Mouse (Mus musculus): ENCODE data around the gene Tomm5.
"Not testable (repeated sequence)": the region's sequence is repeated elsewhere in the genome, so short reads cannot be mapped to it uniquely, and the experiment has no call there.

Gene Tomm5

DNA sequence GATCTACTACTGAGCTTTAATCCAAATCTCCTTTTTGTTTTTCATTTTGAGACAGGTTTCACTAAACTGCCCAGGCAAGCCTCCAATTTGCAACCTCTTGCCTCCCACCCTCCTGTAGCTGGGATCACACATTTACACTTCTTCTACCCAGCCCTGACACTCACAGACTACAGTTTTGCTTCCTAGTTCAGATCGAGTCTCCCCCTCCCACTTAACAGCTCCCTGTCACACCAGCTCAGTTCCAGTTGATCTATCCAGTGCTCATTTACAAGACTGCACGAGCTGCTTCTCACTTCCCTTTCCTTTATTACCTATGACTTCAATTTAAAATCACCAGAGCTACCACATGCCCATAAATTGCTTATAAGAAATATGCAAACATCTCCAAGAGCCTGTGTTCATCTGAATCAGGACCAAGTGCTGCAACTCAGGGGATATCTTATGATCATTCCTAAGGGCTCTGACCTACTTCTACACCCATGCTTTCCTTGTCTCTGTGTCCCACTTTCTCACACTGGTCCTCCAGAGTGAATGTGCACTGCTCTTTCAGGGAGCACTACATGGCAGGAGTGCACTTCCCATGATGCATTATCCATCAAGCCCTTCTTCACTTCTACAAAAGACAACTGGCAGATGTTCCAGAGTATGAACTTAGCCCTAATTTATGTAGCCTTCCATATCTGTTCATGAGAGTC lies 41.7 kb downstream of the Tomm5 start:
- no peak for DNase-seq

GRCm38 (mm10) chr4:45064577-45064976 lies 43.3 kb downstream of the Tomm5 start:
- DNase-seq: no peak

DNA sequence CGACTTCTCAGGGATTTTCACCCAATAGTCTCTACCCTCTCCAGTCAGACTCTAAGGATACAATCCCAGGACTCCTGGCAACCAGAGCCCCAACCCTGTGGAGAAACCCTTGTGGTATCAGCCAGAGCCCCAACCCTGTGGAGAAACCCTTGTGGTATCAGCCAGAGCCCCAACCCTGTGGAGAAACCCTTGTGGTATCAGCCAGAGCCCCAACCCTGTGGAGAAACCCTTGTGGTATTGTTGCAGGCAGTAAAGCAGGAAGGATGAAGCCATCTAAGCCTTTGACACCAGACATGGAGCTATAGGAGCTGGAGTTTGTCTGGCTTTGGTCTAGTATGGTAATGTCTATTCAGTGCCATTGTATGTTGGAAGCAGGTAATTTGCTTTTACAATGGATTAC lies 44.1 kb downstream of the Tomm5 start:
- not testable (repeated sequence) for DNase-seq

DNA sequence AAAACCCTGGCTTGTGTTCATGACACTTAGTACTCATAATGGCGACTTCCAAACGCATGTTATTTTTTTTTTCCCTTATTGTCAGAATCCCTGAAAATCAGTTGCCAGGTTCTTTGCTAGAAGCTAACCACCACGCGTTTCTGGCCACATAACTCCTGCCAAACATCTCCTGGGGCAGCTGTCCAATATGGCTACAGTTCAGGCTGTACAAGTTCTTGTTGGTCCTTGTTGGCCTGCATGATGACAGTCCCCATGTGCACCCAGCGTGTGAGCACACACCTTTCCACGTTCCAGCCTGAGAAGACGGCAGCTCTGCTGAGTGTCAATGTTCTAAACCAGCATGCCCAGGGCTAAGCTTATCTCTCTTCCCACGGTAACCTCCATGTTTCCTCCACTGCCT lies 52.5 kb downstream of the Tomm5 start:
- DNase-seq: no peak

Data from kidney, postnatal 25 days (tissue).